Mouse (Mus musculus) heart, embryonic 12.5 days (tissue): Measurements from ENCODE around the gene Emc6. TPM values are rescaled to one million over a fixed set of nuclear protein-coding genes. Genes with fewer than 3 reads are reported as not detected.

Source experiments
- ATAC-seq: fragments of 200-750 bp; cut with Nextera tagmentation; 2 replicates; pipeline ENCODE4 v1.8.0; 2017; ENCODE audit warnings: moderate TSS enrichment, moderate library complexity; ENCODE audit not compliant: insufficient number of reproducible peaks, low FRiP score
- H3K27ac ChIP-seq: fragments of 300-500 bp; sonication (generic); 2 replicates; pipeline ENCODE4 v1.5.1; 2016; ENCODE audit warnings: mild to moderate bottlenecking, moderate library complexity; ENCODE audit not compliant: poor library complexity, severe bottlenecking
- H3K27me3 ChIP-seq: fragments of 300-500 bp; sonication (generic); replicated peaks from 2 replicates; pipeline ENCODE4 v1.6.1; 2016; ENCODE audit warnings: mild to moderate bottlenecking, moderate library complexity
- H3K36me3 ChIP-seq: fragments of 300-500 bp; sonication (generic); 2 replicates; pipeline ENCODE4 v1.6.1; 2016; ENCODE audit warnings: mild to moderate bottlenecking, moderate library complexity
- H3K4me1 ChIP-seq: fragments of 300-500 bp; sonication (generic); replicated peaks from 2 replicates; pipeline ENCODE4 v1.6.1; 2016; ENCODE audit warnings: mild to moderate bottlenecking
- H3K4me2 ChIP-seq: fragments of 300-500 bp; sonication (generic); 2 replicates; pipeline ENCODE4 v1.6.1; 2016; ENCODE audit warnings: mild to moderate bottlenecking, moderate library complexity
- H3K4me3 ChIP-seq: fragments of 300-500 bp; sonication (generic); 2 replicates; pipeline ENCODE4 v1.5.1; 2016; ENCODE audit warnings: mild to moderate bottlenecking
- H3K9ac ChIP-seq: fragments of 300-500 bp; sonication (generic); 2 replicates; pipeline ENCODE4 v1.6.1; 2016; ENCODE audit warnings: mild to moderate bottlenecking, moderate library complexity
- H3K9me3 ChIP-seq: fragments of 300-500 bp; sonication (generic); replicated peaks from 2 replicates; pipeline ENCODE4 v1.6.1; 2016; ENCODE audit warnings: mild to moderate bottlenecking, moderate library complexity
- WGBS: fragments of 180-500 bp; shearing (Covaris S2); methylation state at CpG from one replicate; pipeline ENCODE4 v1.1.7; 2016; 5-methylcytosine and 5-hydroxymethylcytosine counted together
- polyA plus RNA-seq: library from polyadenylated mRNA; unstranded; fragments of >200 nt; fragmentation: Nextera tagmentation; extraction: Ambion mirVana; gene quantifications from 2 replicates; pipeline ENCODE4 v1.2.1, GENCODE M21; 2016

Gene Emc6
- polyA plus RNA-seq, 1 experiment from 2014 or later, result 101 TPM

DNA sequence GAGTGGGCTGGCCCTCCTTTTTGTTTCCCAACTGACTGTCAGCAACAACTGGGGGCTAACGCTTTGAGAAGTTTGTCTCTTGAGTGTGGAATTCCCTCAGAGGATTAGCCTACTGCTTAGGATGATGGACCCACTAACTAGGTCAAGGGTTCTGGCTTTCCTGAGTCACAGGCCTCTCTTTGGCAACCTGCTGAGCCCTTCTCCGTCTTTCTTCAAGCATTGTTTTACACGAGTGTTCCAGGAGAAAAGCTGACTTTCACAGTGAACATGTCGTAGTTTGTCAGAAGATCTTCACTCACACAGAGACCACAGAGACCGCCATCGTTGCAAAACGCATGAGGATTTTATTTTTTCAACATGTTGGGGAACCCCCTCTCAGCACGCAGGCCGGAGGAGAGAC is 28.6 kb downstream of the Emc6 start:
- H3K9me3 ChIP-seq, result no peaks in the 10 kb centered on the region
- no peak overlapping the region for H3K4me3 ChIP-seq
- H3K9ac ChIP-seq, result no peak overlapping the region
- H3K4me1 ChIP-seq, result peaks cover 14% of the 10 kb centered on the region
- no peak overlapping the region for H3K4me2 ChIP-seq
- no peaks in the 10 kb centered on the region for H3K36me3 ChIP-seq
- no peak overlapping the region for H3K27ac ChIP-seq
- ATAC-seq, result no peak
- 78% methylated on average over 9 of the region's 9 CpGs for WGBS
- no peaks in the 10 kb centered on the region for H3K27me3 ChIP-seq

DNA sequence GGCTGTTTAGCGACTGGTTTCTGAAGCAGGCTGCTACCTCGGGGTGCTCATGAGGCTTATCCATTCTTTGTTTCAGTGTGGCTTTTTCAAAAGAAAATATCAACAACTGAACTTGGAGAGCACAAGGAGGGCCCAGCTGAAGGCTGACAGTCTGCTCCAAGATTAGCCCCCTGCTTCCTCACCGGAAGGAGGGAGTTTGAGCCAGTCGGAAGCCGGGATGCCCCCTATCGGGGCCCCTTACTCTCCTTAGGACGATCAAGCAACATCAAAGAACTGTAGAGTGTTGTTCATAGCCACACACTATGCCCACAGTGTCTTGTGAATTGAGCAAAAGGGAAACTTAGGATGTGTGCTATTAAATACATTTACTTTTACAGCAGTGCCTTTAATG is 29.9 kb downstream of the Emc6 start:
- Histone ChIP-seq H3K4me1 (peaks cover 14% of the 10 kb centered on the region), H3K36me3 (no peaks in the 10 kb centered on the region), H3K27me3 (no peaks in the 10 kb centered on the region), H3K27ac (no peak overlapping the region), H3K9me3 (no peaks in the 10 kb centered on the region), H3K4me2 (no peak overlapping the region), H3K9ac (no peak overlapping the region), H3K4me3 (no peak overlapping the region)
- no peak for ATAC-seq
- 42% methylated on average over 7 of the region's 7 CpGs for WGBS

DNA sequence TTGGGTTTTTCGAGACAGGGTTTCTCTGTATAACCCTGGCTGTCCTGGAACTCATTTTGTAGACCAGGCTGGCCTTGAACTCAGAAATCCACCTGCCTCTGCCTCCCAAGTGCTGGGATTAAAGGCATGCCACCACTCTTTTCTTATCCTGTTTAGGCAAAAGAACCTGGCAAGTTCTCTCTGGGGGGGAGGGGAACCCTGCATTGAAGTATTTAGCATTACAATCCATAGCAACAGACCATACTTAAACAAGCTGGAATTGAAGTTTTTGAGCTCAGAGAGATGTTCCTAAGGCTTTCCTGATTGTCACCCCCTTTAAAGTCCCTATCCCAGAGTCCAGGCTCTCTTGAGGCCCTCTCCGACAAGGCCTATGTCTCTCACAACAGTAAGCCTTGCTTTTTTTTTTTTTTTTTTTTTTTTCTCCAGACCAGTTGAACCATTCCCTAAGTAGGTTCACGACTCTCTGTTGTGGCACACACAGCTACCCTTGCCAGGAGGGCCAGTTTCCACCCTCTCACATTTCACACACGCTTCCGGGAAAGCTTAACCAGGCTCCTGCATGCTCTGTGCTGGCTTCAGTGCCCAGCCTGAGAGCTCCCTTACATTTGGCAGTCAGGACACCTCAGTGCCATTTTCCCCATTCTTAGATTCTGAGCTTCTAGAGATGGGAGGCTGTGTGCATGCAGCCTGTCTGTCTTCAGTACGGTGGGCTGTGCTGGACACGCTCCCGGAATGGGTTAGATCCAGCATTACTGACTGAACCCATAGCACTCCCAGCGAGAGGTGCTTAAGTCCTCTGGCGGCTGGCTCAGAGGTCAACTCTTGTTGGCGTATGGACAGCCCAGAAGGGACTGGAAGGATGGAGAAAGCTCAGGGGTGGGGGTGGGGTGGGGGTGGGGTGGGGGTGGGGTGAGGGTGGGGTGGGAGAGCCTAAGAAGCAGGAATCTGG is 30.5 kb downstream of the Emc6 start:
- no peaks in the 10 kb centered on the region for H3K27me3 ChIP-seq
- H3K27ac ChIP-seq, result no peak overlapping the region
- no peak overlapping the region for H3K4me2 ChIP-seq
- H3K9me3 ChIP-seq, result no peaks in the 10 kb centered on the region
- H3K36me3 ChIP-seq, result no peaks in the 10 kb centered on the region
- H3K9ac ChIP-seq, result no peak overlapping the region
- H3K4me3 ChIP-seq, result no peak overlapping the region
- WGBS, result 61% methylated on average over 11 of the region's 11 CpGs
- 0 out of 2 replicates have a peak, but pooled peaks have one; percentile 39 for ATAC-seq
- peaks cover 14% of the 10 kb centered on the region for H3K4me1 ChIP-seq

DNA sequence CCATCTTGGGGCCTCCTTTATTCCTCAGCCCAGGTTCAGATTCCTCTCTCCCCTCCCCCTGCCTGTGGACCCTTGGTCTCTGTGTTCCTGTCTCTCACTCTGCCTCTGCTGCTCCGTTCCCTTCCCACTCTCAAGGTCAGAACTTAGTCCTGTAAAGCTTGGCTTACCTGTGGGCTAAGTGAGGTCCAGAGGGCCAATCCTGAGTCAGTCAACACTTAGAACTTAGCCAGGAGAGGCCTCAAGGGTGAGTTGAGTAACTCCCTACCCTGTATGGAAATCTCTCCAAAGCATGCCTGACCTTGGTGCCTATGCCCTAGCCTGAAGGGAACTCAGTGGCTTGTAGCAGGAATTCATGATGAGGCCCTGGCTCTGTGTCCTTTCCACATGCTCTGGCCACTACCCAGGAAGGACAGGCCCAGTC is 32.6 kb downstream of the Emc6 start:
- no peak for ATAC-seq
- Histone ChIP-seq H3K4me1 (peaks cover 14% of the 10 kb centered on the region), H3K9me3 (no peaks in the 10 kb centered on the region), H3K27me3 (no peaks in the 10 kb centered on the region), H3K4me2 (no peak overlapping the region), H3K9ac (no peak overlapping the region), H3K27ac (no peak overlapping the region), H3K4me3 (no peak overlapping the region), H3K36me3 (no peaks in the 10 kb centered on the region)
- WGBS, result 71% methylated on average over 1 of the region's 1 CpGs

DNA sequence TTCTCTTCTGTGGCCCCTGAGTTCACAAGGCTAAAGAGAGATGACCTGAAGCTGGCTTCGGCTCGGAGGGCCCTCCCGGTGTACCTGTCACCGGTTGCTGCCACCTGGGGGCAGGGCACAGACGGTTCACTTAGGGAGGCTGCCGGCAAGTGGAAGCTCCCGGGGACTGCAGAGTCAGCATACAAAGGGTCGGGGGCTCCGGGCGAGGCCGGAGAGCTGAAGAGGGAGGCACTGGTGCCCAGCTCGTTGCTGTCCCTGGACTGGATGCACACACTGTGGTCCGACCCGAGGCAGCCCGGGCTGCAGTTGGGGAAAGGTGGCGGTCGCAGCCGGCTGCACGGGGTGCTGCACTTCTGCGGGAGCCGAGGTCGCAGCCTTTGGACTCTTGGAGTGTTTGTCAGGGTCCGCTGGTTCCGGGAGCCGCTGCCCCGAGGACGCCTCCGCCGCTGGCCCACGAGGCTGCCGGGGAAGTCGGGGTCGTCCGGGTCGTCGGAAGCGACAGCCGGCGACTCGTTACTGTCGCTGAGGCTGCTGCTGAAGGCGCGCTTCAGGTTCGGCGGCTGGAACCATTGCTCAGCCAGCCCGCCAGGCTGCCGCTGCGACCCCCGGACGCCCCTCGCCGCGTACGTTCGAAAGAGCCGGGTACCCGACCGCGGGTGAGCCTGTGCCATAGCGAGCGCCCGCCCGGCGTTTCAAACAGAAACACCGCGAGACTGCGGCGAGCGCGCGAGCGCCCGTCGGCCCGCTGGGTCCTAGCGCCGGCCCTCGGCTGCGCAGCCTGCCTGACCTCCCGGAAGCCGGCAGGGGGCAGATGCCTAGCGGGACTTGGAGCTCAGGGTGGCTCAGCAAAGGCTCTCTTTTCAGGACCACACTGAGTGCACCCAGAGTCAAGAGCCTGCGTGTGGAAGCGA is 39.0 kb downstream of the Emc6 start, which contains the start of gene Haspin:
TSS of gene Haspin (minus strand) at position 704 of the 911 bp plus-strand sequence.
- WGBS, result under 1% methylated on average over 84 of the region's 84 CpGs

DNA sequence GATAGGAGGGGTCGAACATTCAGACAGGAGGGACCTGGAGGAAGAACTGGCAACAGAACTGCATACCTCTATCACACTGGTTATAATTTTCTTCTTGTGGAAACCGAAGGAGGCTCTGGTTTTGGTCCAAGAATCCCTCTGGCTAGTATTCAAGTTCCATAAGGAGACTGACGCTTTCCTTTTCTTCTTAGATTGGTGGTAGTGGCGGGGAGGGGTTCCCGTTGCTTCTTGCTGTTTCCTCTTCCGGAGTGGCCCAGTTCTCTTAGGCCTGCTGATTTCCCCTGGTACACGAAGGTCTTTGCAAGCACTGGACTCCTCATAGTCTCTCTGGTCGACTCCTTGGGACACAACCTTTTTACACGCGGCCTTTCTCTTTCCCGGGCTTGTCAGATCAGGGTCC is 39.7 kb downstream of the Emc6 start:
- Histone ChIP-seq H3K4me1 (peaks cover 28% of the 10 kb centered on the region), H3K36me3 (peaks cover 17% of the 10 kb centered on the region), H3K9ac (peak overlapping the region; percentile 87), H3K4me3 (peak overlapping the region; percentile 84), H3K9me3 (no peaks in the 10 kb centered on the region), H3K27ac (no peak overlapping the region; the same call in 1 of the 2 replicates), H3K27me3 (no peaks in the 10 kb centered on the region), H3K4me2 (peak overlapping the region; percentile 86)
- ATAC-seq, result 0 out of 2 replicates have a peak, but pooled peaks have one; percentile 1
- 33% methylated on average over 11 of the region's 11 CpGs for WGBS

More for the DNA sequence above, 39.0 kb downstream of the Emc6 start, which contains the start of gene Haspin:
- H3K27me3 ChIP-seq, result no peaks in the 10 kb centered on the region
- H3K36me3 ChIP-seq, result peaks cover 9% of the 10 kb centered on the region
- peak; percentile 90 for ATAC-seq
- no peak within 1 kb of the TSS; the same call in 1 of the 2 replicates for H3K27ac ChIP-seq
- no peaks in the 10 kb centered on the region for H3K9me3 ChIP-seq
- peak within 1 kb of the TSS; percentile 87 for H3K9ac ChIP-seq
- H3K4me1 ChIP-seq, result peaks cover 28% of the 10 kb centered on the region
- H3K4me3 ChIP-seq, result peak within 1 kb of the TSS; percentile 84
- peak within 1 kb of the TSS; percentile 86 for H3K4me2 ChIP-seq

DNA sequence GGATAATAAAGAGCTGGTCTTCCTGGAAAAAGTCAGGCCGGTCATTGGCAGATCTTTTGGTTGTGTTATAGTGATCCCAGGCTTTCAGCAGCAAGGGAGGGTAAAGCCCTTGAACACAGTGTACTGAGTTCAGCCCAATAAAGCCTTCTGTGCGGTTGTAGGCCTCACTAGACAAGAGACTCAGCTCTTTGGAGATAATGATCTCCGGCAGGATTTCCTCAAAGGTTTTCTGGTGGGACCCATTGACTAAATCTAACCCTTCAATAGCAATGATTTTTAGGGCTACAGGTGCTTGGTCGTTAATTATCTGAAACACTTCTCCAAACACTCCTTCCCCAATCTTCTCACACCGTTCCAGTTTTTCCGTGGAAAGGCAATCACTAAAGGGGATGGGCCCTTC is 40.2 kb downstream of the Emc6 start:
- H3K4me3 ChIP-seq, result peak overlapping the region; percentile 84

DNA sequence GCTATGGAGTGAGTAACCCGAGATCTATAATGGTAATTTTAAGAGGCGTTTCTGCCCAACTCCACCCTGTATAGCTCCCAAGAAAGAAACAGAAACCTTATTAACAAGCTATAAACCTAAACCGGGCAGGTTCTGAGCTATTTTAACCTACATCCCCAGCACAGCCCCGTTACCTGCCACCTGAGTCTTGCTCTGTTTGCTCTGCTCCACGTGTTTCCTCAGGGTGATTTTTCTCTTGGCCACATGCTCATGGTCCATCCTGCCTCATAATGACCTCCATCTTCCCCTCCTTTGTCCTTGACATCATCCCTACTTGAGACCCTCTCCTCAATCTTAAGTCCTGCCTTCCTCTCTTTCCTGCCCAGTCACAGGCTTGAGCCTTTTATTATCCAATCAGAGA is 42.6 kb downstream of the Emc6 start:
- 95% methylated on average over 5 of the region's 5 CpGs for WGBS
- Histone ChIP-seq H3K27ac (no peak overlapping the region), H3K4me1 (peaks cover 28% of the 10 kb centered on the region), H3K4me3 (no peak overlapping the region), H3K9me3 (no peaks in the 10 kb centered on the region), H3K27me3 (no peaks in the 10 kb centered on the region), H3K9ac (no peak overlapping the region), H3K36me3 (peaks cover 25% of the 10 kb centered on the region), H3K4me2 (peak overlapping the region; percentile 22)
- no peak for ATAC-seq

More for the DNA sequence above, 40.2 kb downstream of the Emc6 start:
- no peak for ATAC-seq
- no peaks in the 10 kb centered on the region for H3K9me3 ChIP-seq
- no peak overlapping the region for H3K27ac ChIP-seq
- H3K36me3 ChIP-seq, result peaks cover 19% of the 10 kb centered on the region
- H3K4me1 ChIP-seq, result peaks cover 28% of the 10 kb centered on the region
- peak overlapping the region; percentile 86 for H3K4me2 ChIP-seq
- no peaks in the 10 kb centered on the region for H3K27me3 ChIP-seq
- H3K9ac ChIP-seq, result peak overlapping the region; percentile 87
- 69% methylated on average over 6 of the region's 6 CpGs for WGBS

DNA sequence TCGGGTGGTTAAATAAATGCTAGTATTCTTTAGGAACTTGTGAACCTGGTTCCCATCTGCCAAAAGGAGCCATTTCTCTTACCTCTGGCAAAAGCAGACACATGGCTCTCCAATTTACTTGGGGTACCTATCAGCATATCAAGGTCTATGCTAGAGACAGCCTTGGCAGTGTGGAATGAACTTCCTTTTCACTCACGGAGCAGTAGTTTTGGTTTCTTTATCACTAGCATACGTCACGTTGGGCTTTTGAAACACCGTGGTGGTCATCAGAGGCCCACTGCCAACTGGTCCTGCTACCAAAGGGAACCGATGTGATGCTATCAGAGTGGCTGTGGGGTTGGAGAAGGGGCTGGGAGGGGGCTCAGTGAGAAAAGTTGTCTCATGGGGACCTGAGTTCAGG is 43.8 kb downstream of the Emc6 start:
- Histone ChIP-seq H3K27me3 (no peaks in the 10 kb centered on the region), H3K9me3 (no peaks in the 10 kb centered on the region), H3K4me3 (no peak overlapping the region), H3K27ac (no peak overlapping the region), H3K36me3 (peaks cover 25% of the 10 kb centered on the region), H3K4me2 (no peak overlapping the region), H3K4me1 (peaks cover 28% of the 10 kb centered on the region), H3K9ac (no peak overlapping the region)
- no peak for ATAC-seq
- 88% methylated on average over 6 of the region's 6 CpGs for WGBS

DNA sequence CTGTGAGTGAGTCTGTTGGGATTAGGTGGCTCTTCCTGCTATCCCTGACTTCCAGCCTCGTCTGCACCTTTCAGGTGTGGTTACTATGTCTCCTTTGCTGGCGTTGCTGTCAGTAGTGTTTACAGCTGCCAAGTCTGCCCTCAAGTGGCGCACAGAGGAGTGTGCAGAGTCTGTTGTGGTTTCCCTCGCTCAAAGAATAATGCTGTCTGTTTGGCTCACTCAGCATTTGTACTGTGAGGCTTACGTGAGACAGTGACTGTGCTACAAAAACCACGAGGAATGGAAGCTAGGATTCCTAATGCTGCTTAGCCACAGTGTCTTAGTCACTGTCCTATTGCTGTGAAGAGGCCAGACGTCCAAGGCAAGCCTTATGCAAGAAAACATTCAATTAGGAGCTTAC is 45.8 kb downstream of the Emc6 start:
- no peak for ATAC-seq
- 71% methylated on average over 7 of the region's 7 CpGs for WGBS

DNA sequence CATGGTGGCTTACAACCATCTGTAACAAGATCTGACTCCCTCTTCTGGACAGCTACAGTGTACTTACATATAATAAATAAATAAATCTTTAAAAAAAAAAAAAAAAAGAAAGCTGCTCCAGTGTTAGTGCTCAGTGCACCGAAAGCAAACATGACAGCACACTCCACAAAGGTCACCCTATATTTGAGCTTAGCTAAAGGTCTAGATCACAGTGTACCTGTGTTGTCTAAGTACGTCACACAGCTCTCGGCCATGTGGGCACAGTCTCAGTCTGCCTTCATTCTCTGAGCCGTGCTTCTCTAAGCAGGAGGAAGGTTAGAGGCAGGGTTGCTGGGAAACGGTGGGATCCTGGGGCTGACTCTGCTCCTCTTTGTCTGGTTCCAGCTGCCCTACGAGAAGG is 50.3 kb downstream of the Emc6 start:
- H3K4me3 ChIP-seq, result no peak overlapping the region
- no peaks in the 10 kb centered on the region for H3K4me1 ChIP-seq
- no peak overlapping the region for H3K9ac ChIP-seq
- no peak for ATAC-seq
- peaks cover 12% of the 10 kb centered on the region; the same call in 1 of the 2 replicates for H3K36me3 ChIP-seq
- H3K9me3 ChIP-seq, result no peaks in the 10 kb centered on the region
- whole genome bisulfite sequencing, result 91% methylated on average over 6 of the region's 6 CpGs
- H3K27ac ChIP-seq, result no peak overlapping the region
- H3K27me3 ChIP-seq, result no peaks in the 10 kb centered on the region
- H3K4me2 ChIP-seq, result no peak overlapping the region

More for the DNA sequence above, 45.8 kb downstream of the Emc6 start:
- Histone ChIP-seq H3K36me3 (peaks cover 25% of the 10 kb centered on the region), H3K4me1 (peaks cover 15% of the 10 kb centered on the region), H3K27me3 (no peaks in the 10 kb centered on the region), H3K9me3 (no peaks in the 10 kb centered on the region), H3K9ac (no peak overlapping the region), H3K4me3 (no peak overlapping the region), H3K27ac (no peak overlapping the region), H3K4me2 (no peak overlapping the region)
